ENCODE assay signal across 9 mouse cellular contexts in genomic region chr19:6116113-6116850, GRCm38 (mm10). TPM values are rescaled to one million over a fixed set of nuclear protein-coding genes. Genes with fewer than 3 reads are reported as not detected.
A peak's percentile ranks its signal among the peaks of the same experiment; 100 is the strongest.
DNase-seq lines count a peak whose midpoint lies in the region; ATAC-seq and TF ChIP-seq lines count a peak whose summit lies in the region.
"Had no signal": no experiment of that assay in that cellular context is flagged by ENCODE, and none has a peak within 500 bp of the region (broad histone marks: within the 10 kb centered on the region; RNA-seq: fewer than 3 reads in every experiment).

No protein-coding gene starts in this region.

- peak; percentile 39 to 69 for DNase-seq in kidney, postnatal 25 days
- no peak for DNase-seq in frontal cortex, postnatal 36 days (ENCODE audit: low spot score in 2 of 2)
- no peak for DNase-seq in spleen, postnatal 14 days (ENCODE audit: low spot score in 2 of 2)
- DNase-seq: thymus, postnatal 36 days had no signal

- TF ChIP-seq CTCF in C2C12 (IDR thresholded peaks at IDR 0.05; ENCODE audit: control insufficient read depth, insufficient read depth, insufficient read length): no peak

- H3K4me1 ChIP-seq in forebrain, embryonic 12.5 days: peaks cover 21% of the 10 kb centered on the region
- peaks cover 21% of the 10 kb centered on the region for H3K4me1 ChIP-seq in forebrain, embryonic 16.5 days (replicated peaks; ENCODE audit: control insufficient read depth, insufficient read depth, low read length)
- peaks cover 15% of the 10 kb centered on the region for H3K4me1 ChIP-seq in embryonic facial prominence, embryonic 12.5 days

- H3K36me3 ChIP-seq in forebrain, embryonic 12.5 days (replicated peaks): peaks cover 38% of the 10 kb centered on the region
- peaks cover 15% of the 10 kb centered on the region for H3K36me3 ChIP-seq in forebrain, embryonic 16.5 days (ENCODE audit: control insufficient read depth, insufficient read depth)
- H3K36me3 ChIP-seq in C2C12 (ENCODE audit: control insufficient read depth, insufficient read depth): peaks cover 22% of the 10 kb centered on the region
- peaks cover 38% of the 10 kb centered on the region for H3K36me3 ChIP-seq in embryonic facial prominence, embryonic 12.5 days

- no peak overlapping the region for H3K27ac ChIP-seq in forebrain, embryonic 12.5 days
- H3K27ac ChIP-seq in forebrain, embryonic 16.5 days (ENCODE audit: low read length): no peak overlapping the region
- no peak overlapping the region for H3K27ac ChIP-seq in embryonic facial prominence, embryonic 12.5 days

- peaks cover 16% of the 10 kb centered on the region for H3K79me3 ChIP-seq in C2C12 (ENCODE audit: low read depth)

- ATAC-seq in forebrain, embryonic 12.5 days (ENCODE audit: low FRiP score): no peak
- ATAC-seq in forebrain, embryonic 16.5 days: no peak
- ATAC-seq in embryonic facial prominence, embryonic 12.5 days (ENCODE audit: insufficient number of reproducible peaks, insufficient read depth, low FRiP score, low TSS enrichment): no peak
- ATAC-seq in inflammation-experienced regulatory T-cells, adult 6 months: no peak

- H3ac ChIP-seq in C2C12 (ENCODE audit: control insufficient read depth, insufficient read length, low read depth): no peak overlapping the region

- H3K27me3 ChIP-seq in forebrain, embryonic 12.5 days: no peaks in the 10 kb centered on the region
- H3K27me3 ChIP-seq in forebrain, embryonic 16.5 days (replicated peaks; ENCODE audit: control insufficient read depth, insufficient read depth, low read length): no peaks in the 10 kb centered on the region
- H3K27me3 ChIP-seq in C2C12 (ENCODE audit: control insufficient read depth, insufficient read depth, insufficient read length): no peaks in the 10 kb centered on the region
- H3K27me3 ChIP-seq in embryonic facial prominence, embryonic 12.5 days: no peaks in the 10 kb centered on the region

- peak overlapping the region; percentile 85; the same call in 1 of the 2 replicates for H3K4me3 ChIP-seq in forebrain, embryonic 12.5 days (replicated peaks)
- no peak overlapping the region for H3K4me3 ChIP-seq in forebrain, embryonic 16.5 days (replicated peaks; ENCODE audit: low read length)
- peak overlapping the region; percentile 74 for H3K4me3 ChIP-seq in C2C12 (ENCODE audit: insufficient read depth, poor library complexity, severe bottlenecking)
- H3K4me3 ChIP-seq in embryonic facial prominence, embryonic 12.5 days: peak overlapping the region; percentile 86

- WGBS in forebrain, embryonic 12.5 days: 89% methylated on average over 15 of the region's 15 CpGs
- 89% methylated on average over 14 of the region's 15 CpGs for WGBS in forebrain, embryonic 16.5 days
- WGBS in embryonic facial prominence, embryonic 12.5 days: 90% methylated on average over 15 of the region's 15 CpGs

- peaks cover 27% of the 10 kb centered on the region for H3K79me2 ChIP-seq in C2C12 (ENCODE audit: control insufficient read depth, insufficient read depth)

- no peaks in the 10 kb centered on the region for H3K9me3 ChIP-seq in forebrain, embryonic 12.5 days
- H3K9me3 ChIP-seq in forebrain, embryonic 16.5 days (ENCODE audit: control insufficient read depth, low read length): no peaks in the 10 kb centered on the region
- no peaks in the 10 kb centered on the region for H3K9me3 ChIP-seq in embryonic facial prominence, embryonic 12.5 days

- no peak overlapping the region for H3K9ac ChIP-seq in forebrain, embryonic 12.5 days
- no peak overlapping the region for H3K9ac ChIP-seq in forebrain, embryonic 16.5 days (replicated peaks; ENCODE audit: low read depth, low read length)
- no peak overlapping the region for H3K9ac ChIP-seq in embryonic facial prominence, embryonic 12.5 days

- H3K4me2 ChIP-seq in forebrain, embryonic 12.5 days: peak overlapping the region; percentile 94
- H3K4me2 ChIP-seq in forebrain, embryonic 16.5 days (ENCODE audit: low read length): no peak overlapping the region; the same call in 1 of the 2 replicates
- H3K4me2 ChIP-seq in embryonic facial prominence, embryonic 12.5 days (replicated peaks): peak overlapping the region; percentile 90

TF ChIP-seq in C2C12, 6 proteins besides CTCF, POLR2A, EP300 and RAD21:
- TF ChIP-seq FOSL1 (IDR thresholded peaks at IDR 0.05; ENCODE audit: insufficient read depth, low read length, poor library complexity, severe bottlenecking) (no peak), MYOD1 (IDR thresholded peaks at IDR 0.05; ENCODE audit: control insufficient read depth, insufficient read length, low read depth) (no peak), USF1 (IDR thresholded peaks at IDR 0.05; ENCODE audit: low read depth) (no peak)
TF ChIP-seq in C2C12: peak in this region for 0.

RNA-seq across cellular contexts. Expression of gene Sac3d1, which starts 2.2 kb away (rescaled TPM):
- polyA plus RNA-seq in forebrain, embryonic 12.5 days (2016; fragmentation: Nextera tagmentation; extraction: Ambion mirVana): 55.2 and 56.6 TPM in 2 replicates
- 46.4 and 50.5 TPM in 2 replicates for polyA plus RNA-seq in forebrain, embryonic 16.5 days (2015; fragmentation: Nextera tagmentation; extraction: Ambion mirVana)
- 44.7 TPM for polyA plus RNA-seq in C2C12 (2012; fragmentation: generic; extraction: Trizol)
- polyA plus RNA-seq in embryonic facial prominence, embryonic 12.5 days (2016; fragmentation: Nextera tagmentation; extraction: Ambion mirVana): 55.6 and 58.8 TPM in 2 replicates
- 1 to 10 TPM; 1.4 to 4.4 (median 3.3) TPM for polyA plus RNA-seq in inflammation-experienced regulatory T-cells, adult 6 months (2017; shearing (Covaris generic))

RNA-seq across cellular contexts. Expression of gene Naaladl1, which starts 10.7 kb away (rescaled TPM):
- 0.81 and 1.2 TPM in 2 replicates for polyA plus RNA-seq in forebrain, embryonic 12.5 days (2016; fragmentation: Nextera tagmentation; extraction: Ambion mirVana)
- 0.35 and 0.58 TPM in 2 replicates for polyA plus RNA-seq in forebrain, embryonic 16.5 days (2015; fragmentation: Nextera tagmentation; extraction: Ambion mirVana)
- 0.16 TPM for polyA plus RNA-seq in C2C12 (2012; fragmentation: generic; extraction: Trizol)
- 0.55 and 0.64 TPM in 2 replicates for polyA plus RNA-seq in embryonic facial prominence, embryonic 12.5 days (2016; fragmentation: Nextera tagmentation; extraction: Ambion mirVana)
- under 1 TPM in 1 of 3 experiments, not detected in 2; 0.33 TPM for polyA plus RNA-seq in inflammation-experienced regulatory T-cells, adult 6 months (2017; shearing (Covaris generic))

RNA-seq across cellular contexts. Expression of gene Snx15, which starts 11.8 kb away (rescaled TPM):
- 24.6 and 26.0 TPM in 2 replicates for polyA plus RNA-seq in forebrain, embryonic 12.5 days (2016; fragmentation: Nextera tagmentation; extraction: Ambion mirVana)
- polyA plus RNA-seq in forebrain, embryonic 16.5 days (2015; fragmentation: Nextera tagmentation; extraction: Ambion mirVana): 40.3 and 50.1 TPM in 2 replicates
- polyA plus RNA-seq in C2C12 (2012; fragmentation: generic; extraction: Trizol): 22.7 TPM
- 33.6 and 35.8 TPM in 2 replicates for polyA plus RNA-seq in embryonic facial prominence, embryonic 12.5 days (2016; fragmentation: Nextera tagmentation; extraction: Ambion mirVana)
- 10 to 100 TPM; 17.2 to 21.8 (median 20.4) TPM for polyA plus RNA-seq in inflammation-experienced regulatory T-cells, adult 6 months (2017; shearing (Covaris generic))

RNA-seq across cellular contexts. Expression of gene AC131692.1, which starts 22.1 kb away (rescaled TPM):
- 0.42 and 0.62 TPM in 2 replicates for polyA plus RNA-seq in forebrain, embryonic 12.5 days (2016; fragmentation: Nextera tagmentation; extraction: Ambion mirVana)
- polyA plus RNA-seq in forebrain, embryonic 16.5 days (2015; fragmentation: Nextera tagmentation; extraction: Ambion mirVana): not detected in 2 replicates
- 0.36 TPM for polyA plus RNA-seq in C2C12 (2012; fragmentation: generic; extraction: Trizol)
- polyA plus RNA-seq in embryonic facial prominence, embryonic 12.5 days (2016; fragmentation: Nextera tagmentation; extraction: Ambion mirVana): 0.43 and 0.50 TPM in 2 replicates
- under 1 TPM in 1 of 3 experiments, not detected in 2; 0.48 TPM for polyA plus RNA-seq in inflammation-experienced regulatory T-cells, adult 6 months (2017; shearing (Covaris generic))

RNA-seq across cellular contexts. Expression of gene Batf2, which starts 24.5 kb away (rescaled TPM):
- polyA plus RNA-seq in forebrain, embryonic 12.5 days (2016; fragmentation: Nextera tagmentation; extraction: Ambion mirVana): not detected in 2 replicates
- not detected in 2 replicates for polyA plus RNA-seq in forebrain, embryonic 16.5 days (2015; fragmentation: Nextera tagmentation; extraction: Ambion mirVana)
- 0.04 TPM for polyA plus RNA-seq in C2C12 (2012; fragmentation: generic; extraction: Trizol)
- polyA plus RNA-seq in embryonic facial prominence, embryonic 12.5 days (2016; fragmentation: Nextera tagmentation; extraction: Ambion mirVana): not detected in 2 replicates
- not detected for polyA plus RNA-seq in inflammation-experienced regulatory T-cells, adult 6 months (2017; shearing (Covaris generic))

Comparison
In these comparisons a context has a peak if more than half of its experiments do, and no peak if none do; other contexts are left out.
1. DNase-seq: peak in kidney, postnatal 25 days (2 of 2); none in frontal cortex, postnatal 36 days (0 of 2) and spleen, postnatal 14 days (0 of 2).